In genomic region chr10:3507484-3508221, GRCm38 (mm10) we compare ENCODE assay signal across 9 mouse cellular contexts. TPM values are rescaled to one million over a fixed set of nuclear protein-coding genes. Genes with fewer than 3 reads are reported as not detected.
DNase-seq lines count a peak whose midpoint lies in the region; ATAC-seq lines count a peak whose summit lies in the region.
"Had no signal": no experiment of that assay in that cellular context is flagged by ENCODE, and none has a peak within 500 bp of the region (broad histone marks: within the 10 kb centered on the region; RNA-seq: fewer than 3 reads in every experiment).

No protein-coding gene starts in this region.

- no peak overlapping the region for H3K27ac ChIP-seq in neural tube, embryonic 11.5 days (ENCODE audit: low read depth, low read length)
- H3K27ac ChIP-seq in forebrain, embryonic 15.5 days (replicated peaks), result peak overlapping the region; percentile 20; the same call in 1 of the 2 replicates
- H3K27ac ChIP-seq in hindbrain, embryonic 15.5 days (replicated peaks), result peak overlapping the region; percentile 44

- 76% methylated on average over 8 of the region's 8 CpGs for WGBS in neural tube, embryonic 11.5 days
- WGBS in forebrain, embryonic 15.5 days, result 34% methylated on average over 8 of the region's 8 CpGs
- 46% methylated on average over 8 of the region's 8 CpGs for WGBS in hindbrain, embryonic 15.5 days

- ATAC-seq in neural tube, embryonic 11.5 days (ENCODE audit: insufficient read depth, low FRiP score, low TSS enrichment), result no peak
- peak; percentile 66 for ATAC-seq in forebrain, embryonic 15.5 days (replicated peaks)
- peak; percentile 60 for ATAC-seq in hindbrain, embryonic 15.5 days (ENCODE audit: low FRiP score, low read depth)
- no peak for ATAC-seq in erythroid progenitor cell, adult 5-6 weeks (replicated peaks; ENCODE audit: low FRiP score, poor library complexity, severe bottlenecking)

- peak; percentile 62 for DNase-seq in neural tube, embryonic 11.5 days (ENCODE audit: low spot score)
- no peak for DNase-seq in neural tube, embryonic 10.5 days (ENCODE audit: extremely low spot score, low spot score)
- DNase-seq in layer of hippocampus, adult 9-11 months, result peak; percentile 63
- peak; percentile 72 for DNase-seq in mesoderm, embryonic 11.5 days (ENCODE audit: low read depth, low spot score)
- DNase-seq in urinary bladder, adult 18-20 months (ENCODE audit: low spot score in 2 of 2), result peak; percentile 22

- no peaks in the 10 kb centered on the region for H3K27me3 ChIP-seq in neural tube, embryonic 11.5 days (ENCODE audit: control insufficient read depth, insufficient read depth, low read length)
- no peaks in the 10 kb centered on the region for H3K27me3 ChIP-seq in forebrain, embryonic 15.5 days
- H3K27me3 ChIP-seq in hindbrain, embryonic 15.5 days, result no peaks in the 10 kb centered on the region

- no peaks in the 10 kb centered on the region; the same call in 1 of the 2 replicates for H3K9me3 ChIP-seq in neural tube, embryonic 11.5 days (ENCODE audit: control insufficient read depth, low read length)
- no peaks in the 10 kb centered on the region for H3K9me3 ChIP-seq in forebrain, embryonic 15.5 days
- H3K9me3 ChIP-seq in hindbrain, embryonic 15.5 days, result no peaks in the 10 kb centered on the region

- H3K4me3 ChIP-seq in neural tube, embryonic 11.5 days (ENCODE audit: low read depth, low read length), result no peak overlapping the region
- no peak overlapping the region for H3K4me3 ChIP-seq in forebrain, embryonic 15.5 days
- H3K4me3 ChIP-seq in hindbrain, embryonic 15.5 days, result no peak overlapping the region

- no peak overlapping the region for H3K4me2 ChIP-seq in neural tube, embryonic 11.5 days (ENCODE audit: low read depth)
- no peak overlapping the region for H3K4me2 ChIP-seq in forebrain, embryonic 15.5 days (replicated peaks)
- no peak overlapping the region for H3K4me2 ChIP-seq in hindbrain, embryonic 15.5 days

- no peak overlapping the region for H3K9ac ChIP-seq in neural tube, embryonic 11.5 days (ENCODE audit: low read length)
- H3K9ac ChIP-seq in forebrain, embryonic 15.5 days (replicated peaks), result no peak overlapping the region
- no peak overlapping the region for H3K9ac ChIP-seq in hindbrain, embryonic 15.5 days

- no peaks in the 10 kb centered on the region for H3K4me1 ChIP-seq in neural tube, embryonic 11.5 days (ENCODE audit: control insufficient read depth, insufficient read depth, low read length)
- H3K4me1 ChIP-seq in forebrain, embryonic 15.5 days, result peaks cover 18% of the 10 kb centered on the region
- peaks cover 21% of the 10 kb centered on the region for H3K4me1 ChIP-seq in hindbrain, embryonic 15.5 days (replicated peaks)

- no peaks in the 10 kb centered on the region for H3K36me3 ChIP-seq in neural tube, embryonic 11.5 days (ENCODE audit: control insufficient read depth, insufficient read depth, low read length)
- H3K36me3 ChIP-seq in forebrain, embryonic 15.5 days, result no peaks in the 10 kb centered on the region
- H3K36me3 ChIP-seq in hindbrain, embryonic 15.5 days, result no peaks in the 10 kb centered on the region

RNA-seq across cellular contexts. Expression of gene Iyd, which starts 32.4 kb away (rescaled TPM):
- polyA plus RNA-seq in neural tube, embryonic 11.5 days (2014; fragmentation: Nextera tagmentation; extraction: Ambion mirVana), result 0.24 TPM in 1 of 2 replicates, not detected in the other
- 0.46 and 0.51 TPM in 2 replicates for polyA plus RNA-seq in forebrain, embryonic 15.5 days (2015; fragmentation: Nextera tagmentation; extraction: Ambion mirVana)
- polyA plus RNA-seq in hindbrain, embryonic 15.5 days (2015; fragmentation: Nextera tagmentation; extraction: Ambion mirVana), result 0.31 and 0.43 TPM in 2 replicates
- not detected in 2 replicates for total RNA-seq in erythroid progenitor cell, adult 5-6 weeks (2015; ENCODE audit: low replicate concordance)
- not detected in 2 replicates for total RNA-seq in erythroid progenitor cell, adult 5-6 weeks (2017; ENCODE audit: low replicate concordance)
- polyA plus RNA-seq: testis, adult 2 months had no signal

Comparison
In these comparisons a context has a peak if more than half of its experiments do, and no peak if none do; other contexts are left out.
1. ATAC-seq: peak in forebrain, embryonic 15.5 days (single experiment) and hindbrain, embryonic 15.5 days (single experiment); none in neural tube, embryonic 11.5 days (single experiment) and erythroid progenitor cell, adult 5-6 weeks (single experiment).